ENCODE assay signal across 13 mouse cellular contexts in genomic region chr8:4319573-4319872, GRCm38 (mm10).
"Had no signal": no experiment of that assay in that cellular context is flagged by ENCODE, and none has a peak within 500 bp of the region (broad histone marks: within the 10 kb centered on the region; RNA-seq: fewer than 3 reads in every experiment).

No protein-coding gene starts in this region.

- DNase-seq: kidney, postnatal 25 days; layer of hippocampus, adult 9-11 months; liver, embryonic 13.5 days; lung, adult 2 months; lung, postnatal 36 days; right cerebral cortex, adult 18-20 months; right cerebral cortex, postnatal 25 days; thymus, postnatal 4 days had no signal

- H3K9ac ChIP-seq: limb, embryonic 12.5 days; liver, embryonic 13.5 days; midbrain, embryonic 13.5 days; neural tube, embryonic 15.5 days had no signal

- H3K4me3 ChIP-seq: limb, embryonic 12.5 days; liver, embryonic 13.5 days; midbrain, embryonic 13.5 days; neural tube, embryonic 15.5 days had no signal

- H3K27ac ChIP-seq: limb, embryonic 12.5 days; liver, embryonic 13.5 days; midbrain, embryonic 13.5 days; neural tube, embryonic 15.5 days had no signal

- ATAC-seq: inflammation-experienced regulatory T-cells, adult 6 months; lung, postnatal 0 days; midbrain, embryonic 13.5 days had no signal

- H3K27me3 ChIP-seq: limb, embryonic 12.5 days; liver, embryonic 13.5 days; midbrain, embryonic 13.5 days; neural tube, embryonic 15.5 days had no signal

- H3K9me3 ChIP-seq: limb, embryonic 12.5 days; liver, embryonic 13.5 days; midbrain, embryonic 13.5 days; neural tube, embryonic 15.5 days had no signal

- H3K4me2 ChIP-seq: limb, embryonic 12.5 days; midbrain, embryonic 13.5 days; neural tube, embryonic 15.5 days had no signal
